Mouse (Mus musculus) cerebellum, adult 9-10 months (tissue): ENCODE results near the gene Btbd35f13.
"Not testable (repeated sequence)": the region's sequence is repeated elsewhere in the genome, so short reads cannot be mapped to it uniquely, and the experiment has no call there.

Source experiments
- DNase-seq: peaks from one replicate; pipeline ENCODE4 v3.0.0; 2022

Gene Btbd35f13

DNA sequence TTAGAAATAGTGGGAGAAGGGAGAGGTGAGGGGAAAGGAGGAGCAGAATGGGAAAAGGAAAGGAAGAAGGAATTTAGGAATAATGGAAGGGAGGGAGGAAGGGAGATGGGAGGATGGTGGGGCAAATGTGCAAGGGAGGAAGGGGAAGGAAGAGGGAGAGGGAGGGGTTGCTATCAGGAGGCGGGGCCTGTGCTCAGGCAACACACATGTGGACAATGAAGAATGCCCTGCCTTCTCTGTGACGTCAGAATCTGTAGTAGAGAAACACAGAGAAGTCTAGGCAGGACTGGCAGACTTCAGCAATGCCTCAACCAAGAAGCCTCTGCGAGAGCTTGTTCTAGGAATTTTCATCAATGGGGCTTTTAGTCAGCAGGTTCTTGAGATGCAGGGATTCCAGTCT lies at the start of gene Btbd35f13:
TSS of gene Btbd35f13 (plus strand) at position 301 of the 400 bp plus-strand sequence.
- DNase-seq: not testable (repeated sequence)

DNA sequence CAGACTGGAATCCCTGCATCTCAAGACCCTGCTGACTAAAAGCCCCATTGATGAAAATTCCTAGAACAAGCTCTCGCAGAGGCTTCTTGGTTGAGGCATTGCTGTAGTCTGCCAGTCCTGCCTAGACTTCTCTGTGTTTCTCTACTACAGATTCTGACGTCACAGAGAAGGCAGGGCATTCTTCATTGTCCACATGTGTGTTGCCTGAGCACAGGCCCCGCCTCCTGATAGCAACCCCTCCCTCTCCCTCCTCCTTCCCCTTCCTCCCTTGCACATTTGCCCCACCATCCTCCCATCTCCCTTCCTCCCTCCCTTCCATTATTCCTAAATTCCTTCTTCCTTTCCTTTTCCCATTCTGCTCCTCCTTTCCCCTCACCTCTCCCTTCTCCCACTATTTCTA lies 45.3 kb downstream of the Btbd35f13 start, which contains the start of gene Btbd35f14:
TSS of gene Btbd35f14 (minus strand) at position 101 of the 400 bp plus-strand sequence.
- DNase-seq: not testable (repeated sequence)
